Mouse (Mus musculus) right cerebral cortex, postnatal 4 days (tissue): ENCODE measurements at regions not wholly inside any gene's neighbourhood (a gene's known extent, or its start where the extent isn't known, plus 50 kb on each side); places are given as distances from the start of the nearest gene placed in this dataset.

Source experiments
- DNase-seq: peaks from one replicate; pipeline ENCODE4 v3.0.0-alpha.2; 2022

- no peak for DNase-seq
Observed at GRCm38 (mm10) chr2:108919500-108920045, 361.0 kb upstream of the Kif18a start.

- DNase-seq, result no peak
Observed at GRCm38 (mm10) chr2:108920111-108920510, 360.4 kb upstream of the Kif18a start.

GRCm38 (mm10) chr2:108935981-108936762, 344.4 kb upstream of the Kif18a start:
- DNase-seq, result peak; percentile 8

GRCm38 (mm10) chr2:108980921-108981320, 299.6 kb upstream of the Kif18a start:
- no peak for DNase-seq

GRCm38 (mm10) chr2:109016223-109016622, 264.3 kb upstream of the Kif18a start:
- no peak for DNase-seq

GRCm38 (mm10) chr2:109017018-109017707, 263.4 kb upstream of the Kif18a start:
- DNase-seq, result no peak

GRCm38 (mm10) chr2:109038131-109038695, 242.3 kb upstream of the Kif18a start:
- DNase-seq, result no peak
